Mouse (Mus musculus): ENCODE data around the gene Gm8922.
"Not testable (repeated sequence)": the region's sequence is repeated elsewhere in the genome, so short reads cannot be mapped to it uniquely, and the experiment has no call there.

Gm8922 gene

GRCm38 (mm10) chr5:11681659-11682058 lies at the start of gene Gm8922:
TSS of gene Gm8922 (plus strand) at chr5:11681959.
- DNase-seq (ENCODE audit: low read depth in 1 of 2, low spot score in 2 of 2) = not testable (repeated sequence)

Measured in monocyte, adult 2 months (primary cell).